Mouse (Mus musculus) olfactory bulb, adult 2 months (tissue): Measurements from ENCODE around the gene Lnx2. TPM values are rescaled to one million over a fixed set of nuclear protein-coding genes. Genes with fewer than 3 reads are reported as not detected.

Experiments used
- H3K27ac ChIP-seq: fragments of 200-500 bp; 2 replicates; pipeline ENCODE4 v1.5.1; 2012; ENCODE audit warnings: low read depth, low read length; ENCODE audit not compliant: insufficient read depth
- H3K4me1 ChIP-seq: fragments of 200-500 bp; 2 replicates; pipeline ENCODE4 v1.6.1; 2012; ENCODE audit warnings: low read length; ENCODE audit not compliant: control insufficient read depth, insufficient read depth
- H3K4me3 ChIP-seq: fragments of 200-500 bp; 2 replicates; pipeline ENCODE4 v1.5.1; 2012; ENCODE audit warnings: mild to moderate bottlenecking, low read depth, low read length, moderate library complexity; ENCODE audit not compliant: insufficient read depth
- CTCF ChIP-seq: fragments of 200-500 bp; IDR thresholded peaks from 2 replicates; pipeline ENCODE4 v1.5.1; 2012; ENCODE audit warnings: low read depth, mild to moderate bottlenecking, low read length, moderate library complexity; ENCODE audit not compliant: insufficient read depth
- POLR2A ChIP-seq: fragments of 200-500 bp; IDR thresholded peaks from 2 replicates; pipeline ENCODE4 v1.6.1; 2012; ENCODE audit warnings: mild to moderate bottlenecking, low read depth, low read length, moderate library complexity; ENCODE audit not compliant: insufficient read depth
- WGBS: fragments of 180-500 bp; shearing (Covaris S2); methylation state at CpG from one replicate; pipeline ENCODE4 v1.1.7; 2018; 5-methylcytosine and 5-hydroxymethylcytosine counted together
- polyA plus RNA-seq: library from polyadenylated mRNA; stranded (reverse); fragments of >200 nt; gene quantifications from 2 replicates; pipeline ENCODE4 v1.2.4, GENCODE M21; 2012; ENCODE audit warnings: low replicate concordance; ENCODE audit not compliant: missing spikeins, insufficient read depth, insufficient read length

Gene Lnx2
- polyA plus RNA-seq, 1 experiment, result not detected

- WGBS, result 83% methylated on average over 9 of the region's 9 CpGs
- no peak overlapping the region for H3K4me3 ChIP-seq
- H3K4me1 ChIP-seq, result peaks cover 32% of the 10 kb centered on the region
- peak overlapping the region; percentile 92 for H3K27ac ChIP-seq
- TF ChIP-seq CTCF (no peak), POLR2A (no peak)
Observed at GRCm38 (mm10) chr5:146973353-146973752, 103.0 kb downstream of the Lnx2 start.

GRCm38 (mm10) chr5:146971776-146972561, 104.4 kb downstream of the Lnx2 start:
- Histone ChIP-seq H3K4me3 (no peak overlapping the region), H3K27ac (no peak overlapping the region), H3K4me1 (peaks cover 30% of the 10 kb centered on the region)
- no peak for TF ChIP-seq POLR2A
- no peak for TF ChIP-seq CTCF
- 68% methylated on average over 10 of the region's 10 CpGs for WGBS

GRCm38 (mm10) chr5:146968695-146969393, 107.5 kb downstream of the Lnx2 start:
- TF ChIP-seq POLR2A (no peak), CTCF (no peak)

More at GRCm38 (mm10) chr5:146968695-146969393, 107.5 kb downstream of the Lnx2 start:
- H3K27ac ChIP-seq, result no peak overlapping the region
- WGBS, result 42% methylated on average over 13 of the region's 13 CpGs
- peaks cover 17% of the 10 kb centered on the region; the same call in 1 of the 2 replicates for H3K4me1 ChIP-seq
- H3K4me3 ChIP-seq, result no peak overlapping the region

Other genes starting within 250 kb of the Lnx2 start
- gene Rpl21, start 243.7 kb downstream of the Lnx2 start, polyA plus RNA-seq, result not detected in 2 replicates
- gene Rasl11a, start 231.5 kb downstream of the Lnx2 start, polyA plus RNA-seq, result not detected in 2 replicates
- not detected in 2 replicates for gene Gtf3a, start 127.9 kb downstream of the Lnx2 start, polyA plus RNA-seq
- 144 TPM in 1 of 2 replicates, not detected in the other for gene Mtif3, start 112.8 kb downstream of the Lnx2 start, polyA plus RNA-seq
- gene Polr1d, start 464 bp upstream of the Lnx2 start, polyA plus RNA-seq, result not detected in 2 replicates
- gene Gsx1, start 112.1 kb upstream of the Lnx2 start, polyA plus RNA-seq, result not detected in 2 replicates
- gene Pdx1, start 193.4 kb upstream of the Lnx2 start, polyA plus RNA-seq, result not detected in 2 replicates
- gene Cdx2, start 230.7 kb upstream of the Lnx2 start, polyA plus RNA-seq, result not detected in 2 replicates
- gene Urad, start 245.9 kb upstream of the Lnx2 start, polyA plus RNA-seq, result not detected in 2 replicates